ENCODE assay signal across 8 mouse cellular contexts in genomic region chr4:120248800-120249261, GRCm38 (mm10). TPM values are rescaled to one million over a fixed set of nuclear protein-coding genes. Genes with fewer than 3 reads are reported as not detected.
A peak's percentile ranks its signal among the peaks of the same experiment; 100 is the strongest.
DNase-seq lines count a peak whose midpoint lies in the region; ATAC-seq and TF ChIP-seq lines count a peak whose summit lies in the region.

No protein-coding gene starts in this region.

- no peaks in the 10 kb centered on the region for H3K36me3 ChIP-seq in forebrain, embryonic 12.5 days (replicated peaks)
- no peaks in the 10 kb centered on the region for H3K36me3 ChIP-seq in heart, embryonic 12.5 days
- no peaks in the 10 kb centered on the region for H3K36me3 ChIP-seq in kidney, postnatal 0 days (ENCODE audit: insufficient read depth, low read length)

- no peaks in the 10 kb centered on the region for H3K9me3 ChIP-seq in forebrain, embryonic 12.5 days
- H3K9me3 ChIP-seq in heart, embryonic 12.5 days (replicated peaks): 0 out of 2 replicates have a peak, but pooled peaks cover 2% of the 10 kb centered on the region
- H3K9me3 ChIP-seq in kidney, postnatal 0 days (replicated peaks; ENCODE audit: low read length): no peaks in the 10 kb centered on the region

- H3K4me1 ChIP-seq in forebrain, embryonic 12.5 days: peaks cover 73% of the 10 kb centered on the region
- H3K4me1 ChIP-seq in heart, embryonic 12.5 days (replicated peaks): peaks cover 59% of the 10 kb centered on the region
- H3K4me1 ChIP-seq in kidney, postnatal 0 days (replicated peaks; ENCODE audit: insufficient read depth, low read length): peaks cover 13% of the 10 kb centered on the region

- 5% methylated on average over 8 of the region's 8 CpGs for whole genome bisulfite sequencing in forebrain, embryonic 12.5 days
- WGBS in heart, embryonic 12.5 days: 4% methylated on average over 8 of the region's 8 CpGs
- 9% methylated on average over 8 of the region's 8 CpGs for WGBS in kidney, postnatal 0 days

- no peak overlapping the region for H3K4me3 ChIP-seq in forebrain, embryonic 12.5 days (replicated peaks)
- no peak overlapping the region for H3K4me3 ChIP-seq in heart, embryonic 12.5 days
- no peak overlapping the region for H3K4me3 ChIP-seq in kidney, postnatal 0 days (replicated peaks; ENCODE audit: low read depth, low read length)

- peak overlapping the region; percentile 85 for H3K27ac ChIP-seq in forebrain, embryonic 12.5 days
- H3K27ac ChIP-seq in heart, embryonic 12.5 days (ENCODE audit: poor library complexity, severe bottlenecking): peak overlapping the region; percentile 74
- H3K27ac ChIP-seq in kidney, postnatal 0 days: 0 out of 2 replicates have a peak overlapping the region, but pooled peaks have one; percentile 13

- ATAC-seq in cerebellum, adult (ENCODE audit: insufficient number of reproducible peaks, low FRiP score, low TSS enrichment): no peak
- peak; percentile 43 for ATAC-seq in forebrain, embryonic 12.5 days (ENCODE audit: low FRiP score)
- ATAC-seq in heart, embryonic 12.5 days (ENCODE audit: insufficient number of reproducible peaks, low FRiP score): peak; percentile 74
- peak; percentile 81 for ATAC-seq in kidney, postnatal 0 days (replicated peaks; ENCODE audit: low FRiP score, low read depth)

- H3K27me3 ChIP-seq in forebrain, embryonic 12.5 days: no peaks in the 10 kb centered on the region
- 0 out of 2 replicates have a peak, but pooled peaks cover 8% of the 10 kb centered on the region for H3K27me3 ChIP-seq in heart, embryonic 12.5 days (replicated peaks)
- H3K27me3 ChIP-seq in kidney, postnatal 0 days (ENCODE audit: insufficient read depth, low read length): no peaks in the 10 kb centered on the region

- H3K9ac ChIP-seq in forebrain, embryonic 12.5 days: no peak overlapping the region
- H3K9ac ChIP-seq in heart, embryonic 12.5 days: 0 out of 2 replicates have a peak overlapping the region, but pooled peaks have one; percentile 26
- H3K9ac ChIP-seq in kidney, postnatal 0 days (ENCODE audit: low read depth, low read length): no peak overlapping the region

- peak; percentile 48 for DNase-seq in cerebellum, adult 9-11 months
- peak; percentile 80 for DNase-seq in kidney, postnatal 0 days (ENCODE audit: low spot score)
- peak; percentile 77 to 85 for DNase-seq in lung, adult 18-20 months
- DNase-seq in retina, embryonic 14.5 days (ENCODE audit: low spot score): peak; percentile 68
- DNase-seq in spleen, postnatal 4 days (ENCODE audit: low spot score in 2 of 2): no peak

- TF ChIP-seq CTCF in kidney, postnatal 0 days (IDR thresholded peaks at IDR 0.05; ENCODE audit: low read depth): no peak

- peak overlapping the region; percentile 13; the same call in 1 of the 2 replicates for H3K4me2 ChIP-seq in forebrain, embryonic 12.5 days
- H3K4me2 ChIP-seq in heart, embryonic 12.5 days: peak overlapping the region; percentile 48
- no peak overlapping the region for H3K4me2 ChIP-seq in kidney, postnatal 0 days (ENCODE audit: low read length)

RNA-seq across cellular contexts. Expression of gene Foxo6, which starts 38.3 kb away (rescaled TPM):
- 0.96 and 1.1 TPM in 2 replicates for polyA plus RNA-seq in forebrain, embryonic 12.5 days (2016; fragmentation: Nextera tagmentation; extraction: Ambion mirVana)
- 0.06 and 0.08 TPM in 2 replicates for polyA plus RNA-seq in heart, embryonic 12.5 days (2016; fragmentation: Nextera tagmentation; extraction: Ambion mirVana)
- 0.11 TPM in 1 of 2 replicates, not detected in the other for polyA plus RNA-seq in kidney, postnatal 0 days (2015; fragmentation: Nextera tagmentation; extraction: Ambion mirVana)

Comparison
In these comparisons a context has a peak if more than half of its experiments do, and no peak if none do; other contexts are left out.
1. DNase-seq: peak in cerebellum, adult 9-11 months (single experiment), kidney, postnatal 0 days (single experiment), lung, adult 18-20 months (2 of 2) and retina, embryonic 14.5 days (single experiment); none in spleen, postnatal 4 days (0 of 2).
2. H3K27ac ChIP-seq: peak in every context shown above with its lines; median percentile 85 in forebrain, embryonic 12.5 days; 74 in heart, embryonic 12.5 days; 13 in kidney, postnatal 0 days.